Mouse (Mus musculus) 3T3-L1 (cell line): ENCODE measurements around the gene Dus4l.

ENCODE experiments used
- DNase-seq: peaks from one replicate; pipeline ENCODE4 v3.0.0-alpha.2; 2015; ENCODE audit warnings: low read depth, low spot score

The Dus4l gene

GRCm38 (mm10) chr12:31592011-31592410 is 62.6 kb downstream of the Dus4l start:
- no peak for DNase-seq
